Mouse (Mus musculus) CD4-positive naive resting alpha-beta T cell, adult 76 days (primary cell): ENCODE measurements around the gene Krtap3-1. TPM values are rescaled to one million over a fixed set of nuclear protein-coding genes. Genes with fewer than 3 reads are reported as not detected.

ENCODE experiments used
- total RNA-seq: library from RNA; stranded (reverse); gene quantifications from one replicate; pipeline ENCODE4 v1.2.4, GENCODE M21; 2023

Gene Krtap3-1
- not detected for total RNA-seq

GRCm38 (mm10) chr11:99566530-99566929 is at the start of gene Krtap3-1:
Gene Krtap3-1, minus strand, starts transcription at chr11:99566630.

GRCm38 (mm10) chr11:99614796-99615363 is 48.5 kb upstream of the Krtap3-1 start, which contains the start of gene Krtap2-4:
Gene Krtap2-4, minus strand, starts transcription at chr11:99614846.

GRCm38 (mm10) chr11:99610089-99610488 is 43.7 kb upstream of the Krtap3-1 start, which contains the start of gene Gm11937:
Gene Gm11937, minus strand, starts transcription at chr11:99610189.

GRCm38 (mm10) chr11:99603208-99603607 is 36.8 kb upstream of the Krtap3-1 start, which contains the start of gene Gm11938:
Gene Gm11938, minus strand, starts transcription at chr11:99603308.

GRCm38 (mm10) chr11:99597742-99598141 is 31.3 kb upstream of the Krtap3-1 start, which contains the start of gene Krtap9-3:
Gene Krtap9-3, minus strand, starts transcription at chr11:99598105.

GRCm38 (mm10) chr11:99590981-99591380 is 24.6 kb upstream of the Krtap3-1 start, which contains the start of gene Krtap1-3:
Gene Krtap1-3, minus strand, starts transcription at chr11:99591339.

GRCm38 (mm10) chr11:99583245-99583704 is 16.8 kb upstream of the Krtap3-1 start, which contains the start of gene Krtap1-4:
Gene Krtap1-4, minus strand, starts transcription at chr11:99583654.

GRCm38 (mm10) chr11:99580636-99581035 is 14.2 kb upstream of the Krtap3-1 start, which contains the start of gene Krtap1-5:
Gene Krtap1-5, minus strand, starts transcription at chr11:99581016.

GRCm38 (mm10) chr11:99559366-99559765 is 7.1 kb downstream of the Krtap3-1 start, which contains the start of gene Gm11939:
Gene Gm11939, minus strand, starts transcription at chr11:99559466.

GRCm38 (mm10) chr11:99556753-99557152 is 9.7 kb downstream of the Krtap3-1 start, which contains the start of gene Krtap3-2:
Gene Krtap3-2, minus strand, starts transcription at chr11:99556853.

GRCm38 (mm10) chr11:99550765-99551164 is 15.7 kb downstream of the Krtap3-1 start, which contains the start of gene Krtap3-3:
Gene Krtap3-3, minus strand, starts transcription at chr11:99550865.

GRCm38 (mm10) chr11:99521288-99521860 is 45.1 kb downstream of the Krtap3-1 start, which contains the start of gene Krt39:
Gene Krt39, minus strand, starts transcription at chr11:99521338.

Other genes starting within 250 kb of the Krtap3-1 start
- not detected for gene Krt25, start 243.7 kb downstream of the Krtap3-1 start, total RNA-seq
- not detected for gene Krt26, start 228.7 kb downstream of the Krtap3-1 start, total RNA-seq
- gene Krt27, start 215.5 kb downstream of the Krtap3-1 start, total RNA-seq: not detected
- gene Krt28, start 191.7 kb downstream of the Krtap3-1 start, total RNA-seq: not detected
- gene Krt10, start 177.3 kb downstream of the Krtap3-1 start, total RNA-seq: 4.6 TPM
- not detected for gene Krt12, start 144.4 kb downstream of the Krtap3-1 start, total RNA-seq
- gene Krt20, start 128.5 kb downstream of the Krtap3-1 start, total RNA-seq: not detected
- not detected for gene Krt23, start 73.5 kb downstream of the Krtap3-1 start, total RNA-seq
- gene Krt39, start 45.3 kb downstream of the Krtap3-1 start, total RNA-seq: not detected
- not detected for gene Krt40, start 23.5 kb downstream of the Krtap3-1 start, total RNA-seq
- not detected for gene Krtap3-3, start 15.8 kb downstream of the Krtap3-1 start, total RNA-seq
- not detected for gene Krtap3-2, start 9.8 kb downstream of the Krtap3-1 start, total RNA-seq
- not detected for gene Gm11939, start 7.2 kb downstream of the Krtap3-1 start, total RNA-seq
- not detected for gene Krtap1-5, start 14.4 kb upstream of the Krtap3-1 start, total RNA-seq
- gene Krtap1-4, start 17.0 kb upstream of the Krtap3-1 start, total RNA-seq: not detected
- not detected for gene Krtap1-3, start 24.7 kb upstream of the Krtap3-1 start, total RNA-seq
- gene Krtap9-3, start 31.5 kb upstream of the Krtap3-1 start, total RNA-seq: not detected
- not detected for gene Gm11938, start 36.7 kb upstream of the Krtap3-1 start, total RNA-seq
- not detected for gene Gm11937, start 43.6 kb upstream of the Krtap3-1 start, total RNA-seq
- not detected for gene Krtap2-4, start 48.2 kb upstream of the Krtap3-1 start, total RNA-seq
- gene Gm11562, start 53.8 kb upstream of the Krtap3-1 start, total RNA-seq: not detected
- gene Krtap4-1, start 61.6 kb upstream of the Krtap3-1 start, total RNA-seq: not detected
- not detected for gene Krtap4-2, start 68.5 kb upstream of the Krtap3-1 start, total RNA-seq
- not detected for gene Krtap4-7, start 77.5 kb upstream of the Krtap3-1 start, total RNA-seq
- not detected for gene Gm11555, start 83.6 kb upstream of the Krtap3-1 start, total RNA-seq
- gene Gm11563, start 92.3 kb upstream of the Krtap3-1 start, total RNA-seq: not detected
- not detected for gene Krtap4-6, start 99.3 kb upstream of the Krtap3-1 start, total RNA-seq
- gene Gm14190, start 124.1 kb upstream of the Krtap3-1 start, total RNA-seq: not detected
- not detected for gene Gm14180, start 167.7 kb upstream of the Krtap3-1 start, total RNA-seq
- not detected for gene Gm11595, start 206.3 kb upstream of the Krtap3-1 start, total RNA-seq
- gene Krtap4-8, start 214.1 kb upstream of the Krtap3-1 start, total RNA-seq: not detected
- gene Krtap4-9, start 218.6 kb upstream of the Krtap3-1 start, total RNA-seq: not detected
- gene Gm11596, start 226.8 kb upstream of the Krtap3-1 start, total RNA-seq: not detected
- gene Gm11569, start 232.3 kb upstream of the Krtap3-1 start, total RNA-seq: not detected
- not detected for gene Gm11554, start 237.8 kb upstream of the Krtap3-1 start, total RNA-seq
- gene Krtap4-13, start 243.3 kb upstream of the Krtap3-1 start, total RNA-seq: not detected
- gene Gm11564, start 249.0 kb upstream of the Krtap3-1 start, total RNA-seq: not detected